Mouse (Mus musculus): ENCODE measurements around the gene Olfr764-ps1.
"Not testable (repeated sequence)": the region's sequence is repeated elsewhere in the genome, so short reads cannot be mapped to it uniquely, and the experiment has no call there.

Gene Olfr764-ps1

GRCm38 (mm10) chr10:129039796-129040195 is at the start of gene Olfr764-ps1:
Gene Olfr764-ps1 (minus strand): TSS chr10:129039896.
- DNase-seq (ENCODE audit: inconsistent age in 2 of 2, low spot score in 1 of 2): no peak

- not testable (repeated sequence) for DNase-seq (ENCODE audit: inconsistent age in 2 of 2, low spot score in 1 of 2)
Measured at GRCm38 (mm10) chr10:129082810-129083209, 43.1 kb upstream of the Olfr764-ps1 start, which contains the start of gene Olfr767. Gene Olfr767 (minus strand): TSS chr10:129082910.

GRCm38 (mm10) chr10:129068877-129069276 is 29.2 kb upstream of the Olfr764-ps1 start, which contains the start of gene Olfr766-ps1:
Gene Olfr766-ps1 (minus strand): TSS chr10:129068977.
- DNase-seq (ENCODE audit: inconsistent age in 2 of 2, low spot score in 1 of 2): no peak

GRCm38 (mm10) chr10:129049898-129050297 is 10.2 kb upstream of the Olfr764-ps1 start, which contains the start of gene Olfr765:
Gene Olfr765 (minus strand): TSS chr10:129049998.
- not testable (repeated sequence) for DNase-seq (ENCODE audit: inconsistent age in 2 of 2, low spot score in 1 of 2)

- no peak for DNase-seq (ENCODE audit: inconsistent age in 2 of 2, low spot score in 1 of 2)
Measured at GRCm38 (mm10) chr10:129028343-129028742, 11.4 kb downstream of the Olfr764-ps1 start.

- DNase-seq (ENCODE audit: inconsistent age in 2 of 2, low spot score in 1 of 2): peak in 1 of 2 experiments; percentile 74
Measured at GRCm38 (mm10) chr10:129026018-129026662, 13.6 kb downstream of the Olfr764-ps1 start.

GRCm38 (mm10) chr10:129023319-129023718 is 16.4 kb downstream of the Olfr764-ps1 start:
- no peak for DNase-seq (ENCODE audit: inconsistent age in 2 of 2, low spot score in 1 of 2)

- DNase-seq (ENCODE audit: inconsistent age in 2 of 2, low spot score in 1 of 2): no peak
Measured at GRCm38 (mm10) chr10:129014477-129014876, 25.2 kb downstream of the Olfr764-ps1 start.

GRCm38 (mm10) chr10:129011511-129011910 is 28.2 kb downstream of the Olfr764-ps1 start:
- DNase-seq (ENCODE audit: inconsistent age in 2 of 2, low spot score in 1 of 2): not testable (repeated sequence)

- no peak for DNase-seq (ENCODE audit: inconsistent age in 2 of 2, low spot score in 1 of 2)
Measured at GRCm38 (mm10) chr10:129010288-129010841, 29.3 kb downstream of the Olfr764-ps1 start, which contains the start of gene Olfr763. Gene Olfr763 (plus strand): TSS chr10:129010791.

GRCm38 (mm10) chr10:129004032-129004920 is 35.4 kb downstream of the Olfr764-ps1 start:
- DNase-seq (ENCODE audit: inconsistent age in 2 of 2, low spot score in 1 of 2): peak in 1 of 2 experiments; percentile 26

GRCm38 (mm10) chr10:128996523-128997040 is 43.1 kb downstream of the Olfr764-ps1 start:
- no peak for DNase-seq (ENCODE audit: inconsistent age in 2 of 2, low spot score in 1 of 2)

GRCm38 (mm10) chr10:128995796-128996195 is 43.9 kb downstream of the Olfr764-ps1 start:
- DNase-seq (ENCODE audit: inconsistent age in 2 of 2, low spot score in 1 of 2): no peak

- DNase-seq (ENCODE audit: inconsistent age in 2 of 2, low spot score in 1 of 2): no peak
Measured at GRCm38 (mm10) chr10:128990994-128991393, 48.7 kb downstream of the Olfr764-ps1 start.

GRCm38 (mm10) chr10:128990129-128990850 is 49.4 kb downstream of the Olfr764-ps1 start:
- not testable (repeated sequence) for DNase-seq (ENCODE audit: inconsistent age in 2 of 2, low spot score in 1 of 2)

- DNase-seq (ENCODE audit: inconsistent age in 2 of 2, low spot score in 1 of 2): not testable (repeated sequence)
Measured at GRCm38 (mm10) chr10:128989131-128989530, 50.6 kb downstream of the Olfr764-ps1 start, which contains the start of gene Olfr9. Gene Olfr9 (plus strand): TSS chr10:128989431.
